ENCODE assay signal across 8 mouse cellular contexts in the genomic region with DNA sequence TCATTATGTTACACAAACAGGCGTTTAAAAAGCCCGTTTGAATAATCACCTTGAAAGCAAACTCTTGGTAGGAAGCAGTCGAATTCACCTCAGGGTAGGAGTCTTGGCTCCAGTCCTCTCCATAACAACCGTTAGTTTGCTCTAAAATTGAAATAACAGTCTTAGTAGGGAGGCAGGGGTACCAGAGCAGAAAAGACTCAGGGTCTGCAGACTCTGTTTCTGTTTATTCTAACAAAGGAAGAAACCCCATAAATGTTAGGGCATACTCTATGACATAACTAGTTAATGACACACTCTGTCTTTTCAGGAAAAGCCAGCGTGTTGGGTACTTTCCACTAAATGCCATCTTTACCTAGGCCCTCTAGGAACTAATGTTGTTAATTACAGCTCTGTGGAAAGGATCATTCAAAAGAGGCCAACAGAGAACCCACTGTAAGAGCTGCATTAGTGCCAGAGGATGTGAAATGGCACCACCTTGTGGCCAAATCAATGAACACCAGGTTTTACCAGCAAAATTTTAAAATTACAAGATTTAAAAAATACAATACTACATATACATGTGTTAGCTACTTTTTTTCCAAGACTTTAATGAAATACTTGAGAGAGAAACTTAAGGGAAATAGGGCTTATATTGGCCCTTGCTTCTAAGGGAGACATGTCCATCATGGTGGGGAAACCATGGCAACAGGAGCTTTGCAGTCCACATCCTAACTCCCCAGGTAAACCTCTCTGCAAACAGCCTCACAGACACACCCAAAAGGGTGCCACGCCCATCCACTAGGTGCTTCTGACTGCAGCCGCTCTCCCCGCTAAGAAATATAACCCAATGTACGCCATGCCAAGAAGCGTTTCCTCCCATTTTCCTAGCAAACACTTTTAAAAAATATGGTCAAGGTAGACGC. TPM values are rescaled to one million over a fixed set of nuclear protein-coding genes. Genes with fewer than 3 reads are reported as not detected.
DNase-seq lines count a peak whose midpoint lies in the region; ATAC-seq and TF ChIP-seq lines count a peak whose summit lies in the region.

No protein-coding gene starts in this region.

- H3K27me3 ChIP-seq in heart, postnatal 0 days (ENCODE audit: control insufficient read depth, insufficient read depth, low read length): no peaks in the 10 kb centered on the region

- ATAC-seq in heart, postnatal 0 days (ENCODE audit: insufficient read depth, low read depth): peak; percentile 49; the same call in 1 of the 2 replicates

- TF ChIP-seq EP300 in heart, postnatal 0 days (IDR thresholded peaks at IDR 0.05; ENCODE audit: low read depth): no peak

- no peak overlapping the region for H3K4me2 ChIP-seq in heart, postnatal 0 days (ENCODE audit: low read depth, low read length)

- 56% methylated on average over 11 of the region's 11 CpGs for WGBS in heart, postnatal 0 days

- no peak overlapping the region for H3K9ac ChIP-seq in heart, postnatal 0 days (replicated peaks; ENCODE audit: low read depth, low read length)

- peak; percentile 28 to 77 for DNase-seq in adrenal gland, adult (ENCODE audit: inconsistent age in 2 of 2, low spot score in 1 of 2)
- no peak for DNase-seq in adrenal gland, adult 8-10 months
- DNase-seq in adipocyte (ENCODE audit: low spot score): peak; percentile 74
- DNase-seq in embryo, embryonic 10 days (ENCODE audit: low spot score): peak; percentile 73
- peak; percentile 75 for DNase-seq in heart, postnatal 0 days (ENCODE audit: low spot score)
- peak; percentile 69 to 73 for DNase-seq in kidney, postnatal 4 days
- DNase-seq in lung, postnatal 14 days: peak; percentile 76
- DNase-seq in retina, postnatal 1 day: peak; percentile 72

- no peak overlapping the region for H3K27ac ChIP-seq in heart, postnatal 0 days (ENCODE audit: low read depth)

- no peaks in the 10 kb centered on the region for H3K4me1 ChIP-seq in heart, postnatal 0 days (ENCODE audit: control insufficient read depth, insufficient read depth)

- H3K4me3 ChIP-seq in heart, postnatal 0 days (ENCODE audit: low read depth, low read length): no peak overlapping the region

- H3K9me3 ChIP-seq in heart, postnatal 0 days (replicated peaks; ENCODE audit: control insufficient read depth, low read length): no peaks in the 10 kb centered on the region

- no peaks in the 10 kb centered on the region for H3K36me3 ChIP-seq in heart, postnatal 0 days (replicated peaks; ENCODE audit: control insufficient read depth, insufficient read depth, low read length)

- TF ChIP-seq CTCF in heart, postnatal 0 days (IDR thresholded peaks at IDR 0.05; ENCODE audit: low read depth): peak; percentile 82

RNA-seq across cellular contexts. Expression of a gene that starts 26.2 kb away (rescaled TPM):
- not detected for total RNA-seq in adrenal gland, adult 8-10 months (2022)
- not detected in 2 replicates for total RNA-seq in heart, postnatal 0 days (2014; rRNA removed; ENCODE audit: low replicate concordance)
- 0.05 TPM in 1 of 2 replicates, not detected in the other for polyA plus RNA-seq in heart, postnatal 0 days (2015; fragmentation: Nextera tagmentation; extraction: Ambion mirVana)
